Mouse (Mus musculus): ENCODE measurements around the gene Muc15. TPM values are rescaled to one million over a fixed set of nuclear protein-coding genes. Genes with fewer than 3 reads are reported as not detected.

Muc15 gene
- total RNA-seq (2017) = not detected in 2 replicates

GRCm38 (mm10) chr2:110721290-110721753, at the start of gene Muc15:
TSS of gene Muc15 (plus strand) at chr2:110721340.
- ATAC-seq (ENCODE audit: extremely low read depth, insufficient number of reproducible peaks, low FRiP score, poor library complexity, severe bottlenecking) = no peak

DNA sequence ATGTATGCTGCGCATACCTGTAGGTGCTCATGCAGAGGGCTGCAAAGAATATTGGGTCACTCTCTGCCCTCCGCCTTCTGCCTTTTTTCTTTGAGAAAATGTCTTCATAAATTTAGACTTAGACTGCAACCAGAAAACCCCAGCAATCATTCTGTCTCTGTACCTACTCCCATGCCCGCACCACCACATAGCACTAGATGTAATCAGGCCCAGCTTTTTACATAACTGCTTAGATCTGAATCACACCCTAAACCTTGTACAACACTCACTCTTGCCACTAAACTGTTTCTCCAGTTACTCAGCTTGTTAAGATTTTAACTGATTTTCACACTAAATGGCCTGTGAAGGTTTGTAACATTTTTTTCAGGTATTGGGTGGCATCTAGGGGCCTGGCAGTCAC, 11.7 kb upstream of the Muc15 start:
- ATAC-seq (ENCODE audit: extremely low read depth, insufficient number of reproducible peaks, low FRiP score, poor library complexity, severe bottlenecking) = no peak

GRCm38 (mm10) chr2:110710055-110710720, 11.0 kb upstream of the Muc15 start:
- ATAC-seq (ENCODE audit: extremely low read depth, insufficient number of reproducible peaks, low FRiP score, poor library complexity, severe bottlenecking) = no peak

- ATAC-seq (ENCODE audit: extremely low read depth, insufficient number of reproducible peaks, low FRiP score, poor library complexity, severe bottlenecking) = no peak
These were observed 2.1 kb upstream of the Muc15 start for GRCm38 (mm10) chr2:110719051-110719450.

- ATAC-seq (ENCODE audit: extremely low read depth, insufficient number of reproducible peaks, low FRiP score, poor library complexity, severe bottlenecking) = no peak
These were observed 1.1 kb downstream of the Muc15 start for GRCm38 (mm10) chr2:110722208-110722607.

- ATAC-seq (ENCODE audit: extremely low read depth, insufficient number of reproducible peaks, low FRiP score, poor library complexity, severe bottlenecking) = no peak
These were observed 5.0 kb downstream of the Muc15 start for GRCm38 (mm10) chr2:110726106-110726505.

GRCm38 (mm10) chr2:110737236-110737635, 16.1 kb downstream of the Muc15 start:
- ATAC-seq (ENCODE audit: extremely low read depth, insufficient number of reproducible peaks, low FRiP score, poor library complexity, severe bottlenecking) = no peak

GRCm38 (mm10) chr2:110737981-110738380, 16.8 kb downstream of the Muc15 start:
- no peak for ATAC-seq (ENCODE audit: extremely low read depth, insufficient number of reproducible peaks, low FRiP score, poor library complexity, severe bottlenecking)

- ATAC-seq (ENCODE audit: extremely low read depth, insufficient number of reproducible peaks, low FRiP score, poor library complexity, severe bottlenecking) = no peak
These were observed 18.6 kb downstream of the Muc15 start for GRCm38 (mm10) chr2:110739781-110740180.

- no peak for ATAC-seq (ENCODE audit: extremely low read depth, insufficient number of reproducible peaks, low FRiP score, poor library complexity, severe bottlenecking)
These were observed 19.4 kb downstream of the Muc15 start for GRCm38 (mm10) chr2:110740493-110740892.

DNA sequence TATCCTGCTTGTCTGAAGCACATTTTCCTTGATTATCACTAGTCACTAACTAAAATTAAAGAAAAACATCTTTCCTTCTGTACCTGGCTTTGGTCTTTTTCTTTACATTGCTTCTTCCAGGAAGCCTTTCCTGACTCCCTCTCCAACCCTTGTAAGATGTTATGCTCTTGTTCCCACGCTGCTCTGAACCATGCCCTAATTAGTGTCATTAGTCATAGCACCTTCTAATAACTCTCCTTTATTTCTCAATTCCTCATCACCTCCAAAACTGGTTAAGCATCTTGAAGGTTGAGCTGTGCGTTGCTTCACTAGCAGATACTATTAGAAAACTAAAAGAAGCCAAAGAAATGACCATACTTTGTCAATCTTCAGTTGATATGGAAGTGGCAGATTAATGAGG, 36.4 kb downstream of the Muc15 start:
- no peak for ATAC-seq (ENCODE audit: extremely low read depth, insufficient number of reproducible peaks, low FRiP score, poor library complexity, severe bottlenecking)

DNA sequence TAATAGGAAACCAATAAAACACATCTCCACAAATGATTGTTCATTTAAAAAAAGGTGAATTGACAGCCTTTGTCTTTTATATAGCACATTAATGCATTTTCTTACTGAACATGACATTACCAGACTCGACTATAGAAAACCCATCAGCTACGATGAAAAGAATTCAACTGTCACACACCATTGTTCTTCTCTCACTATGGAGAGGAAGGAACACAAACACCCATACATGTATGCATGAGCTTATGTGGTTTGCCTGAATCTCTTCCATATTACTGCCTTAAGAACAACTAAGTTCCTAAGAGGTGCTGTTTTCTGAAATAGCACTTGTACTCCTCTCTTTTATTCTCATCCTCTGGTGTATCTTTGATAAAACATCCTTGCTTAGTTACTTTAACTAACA, 38.3 kb downstream of the Muc15 start:
- ATAC-seq (ENCODE audit: extremely low read depth, insufficient number of reproducible peaks, low FRiP score, poor library complexity, severe bottlenecking) = no peak

DNA sequence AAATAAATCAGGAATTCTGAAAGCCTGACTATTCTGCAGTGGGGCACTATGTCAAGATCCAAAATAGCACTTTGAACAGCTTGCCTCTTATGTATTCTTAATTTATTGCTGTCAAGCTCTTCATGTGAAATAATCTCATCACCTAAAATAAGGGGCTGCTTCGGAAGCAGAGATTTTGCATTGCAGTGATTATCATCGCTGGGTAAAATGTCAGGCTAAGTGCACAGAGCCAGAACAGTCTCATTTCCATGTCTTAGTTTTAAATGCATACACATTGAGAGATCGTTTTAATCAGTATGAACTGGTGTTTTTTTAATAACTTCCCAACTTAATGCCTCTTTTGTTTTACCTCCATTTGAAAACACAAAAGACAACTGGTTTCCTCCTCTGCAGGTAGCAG, 66.3 kb downstream of the Muc15 start:
- no peak for ATAC-seq (ENCODE audit: extremely low read depth, insufficient number of reproducible peaks, low FRiP score, poor library complexity, severe bottlenecking)

Other genes with a start within 250 kb of the Muc15 start
- gene Slc5a12, start 124.0 kb upstream of the Muc15 start, total RNA-seq (2017) = not detected in 2 replicates
- gene Ano3, start 229.6 kb downstream of the Muc15 start, total RNA-seq (2017) = not detected in 2 replicates